Mouse (Mus musculus) kidney, adult 2 months (tissue): ENCODE measurements around the gene Slc22a23. TPM values are rescaled to one million over a fixed set of nuclear protein-coding genes. Genes with fewer than 3 reads are reported as not detected.

Experiments used
- DNase-seq: peaks from one replicate; pipeline ENCODE4 v3.0.0; 2021
- H3K27ac ChIP-seq: fragments of 200-500 bp; 2 replicates; pipeline ENCODE4 v1.5.1; 2012; ENCODE audit warnings: low read depth, low read length, control low read depth, inconsistent platforms; ENCODE audit not compliant: insufficient read depth
- H3K27me3 ChIP-seq: fragments of 200-500 bp; replicated peaks from 2 replicates; pipeline ENCODE4 v1.6.1; 2012; ENCODE audit warnings: mild to moderate bottlenecking, moderate library complexity, low read length, inconsistent platforms; ENCODE audit not compliant: control insufficient read depth, insufficient read depth
- H3K36me3 ChIP-seq: fragments of 200-500 bp; 2 replicates; pipeline ENCODE4 v1.6.1; 2012; ENCODE audit warnings: mild to moderate bottlenecking, moderate library complexity, low read length, inconsistent platforms; ENCODE audit not compliant: control insufficient read depth, insufficient read depth
- H3K4me1 ChIP-seq: fragments of 200-500 bp; 2 replicates; pipeline ENCODE4 v1.6.1; 2011; ENCODE audit warnings: low read length; ENCODE audit not compliant: control insufficient read depth, insufficient read depth
- H3K4me3 ChIP-seq: fragments of 200-500 bp; 2 replicates; pipeline ENCODE4 v1.5.1; 2011; ENCODE audit warnings: mild to moderate bottlenecking, low read depth, low read length, control low read depth; ENCODE audit not compliant: insufficient read depth
- CTCF ChIP-seq: fragments of 200-500 bp; conservative IDR thresholded peaks from 2 replicates; pipeline ENCODE4 v1.5.1; 2011; ENCODE audit warnings: low read depth, mild to moderate bottlenecking, control low read depth, low read length, moderate library complexity, mixed read lengths; ENCODE audit not compliant: insufficient read depth, insufficient read length
- POLR2A ChIP-seq: fragments of 200-500 bp; IDR thresholded peaks from one replicate; pipeline ENCODE4 v1.6.1; 2011; ENCODE audit warnings: low read depth, low read length, control low read depth
- WGBS: fragments of 180-500 bp; shearing (Covaris S2); methylation state at CpG from one replicate; pipeline ENCODE4 v1.1.7; 2018; 5-methylcytosine and 5-hydroxymethylcytosine counted together
- polyA plus RNA-seq: library from polyadenylated mRNA; depleted of rRNA; stranded (reverse); fragments of >200 nt; gene quantifications from 2 replicates; pipeline ENCODE4 v1.2.3, GENCODE M21; 2012

The Slc22a23 gene
- polyA plus RNA-seq, 1 experiment = 76.1 TPM

- Histone ChIP-seq H3K36me3 (no peaks in the 10 kb centered on the region), H3K27ac (no peak overlapping the region), H3K4me3 (no peak overlapping the region), H3K27me3 (no peaks in the 10 kb centered on the region), H3K4me1 (peaks cover 8% of the 10 kb centered on the region; the same call in 1 of the 2 replicates)
- TF ChIP-seq CTCF (no peak), POLR2A (no peak)
- WGBS = 86% methylated on average over 6 of the region's 6 CpGs
- no peak for DNase-seq
Observed at GRCm38 (mm10) chr13:34245216-34245615, 99.8 kb downstream of the Slc22a23 start.

- Histone ChIP-seq H3K36me3 (no peaks in the 10 kb centered on the region), H3K27me3 (no peaks in the 10 kb centered on the region), H3K27ac (no peak overlapping the region), H3K4me1 (peaks cover 15% of the 10 kb centered on the region), H3K4me3 (no peak overlapping the region)
- DNase-seq = no peak
- WGBS = 82% methylated on average over 1 of the region's 1 CpGs
- TF ChIP-seq POLR2A = no peak
Observed at GRCm38 (mm10) chr13:34244186-34244585, 100.8 kb downstream of the Slc22a23 start.

GRCm38 (mm10) chr13:34242211-34242610, 102.8 kb downstream of the Slc22a23 start:
- Histone ChIP-seq H3K4me3 (no peak overlapping the region), H3K4me1 (peaks cover 24% of the 10 kb centered on the region), H3K27ac (no peak overlapping the region), H3K27me3 (no peaks in the 10 kb centered on the region), H3K36me3 (no peaks in the 10 kb centered on the region)
- no peak for DNase-seq
- WGBS = 59% methylated on average over 3 of the region's 3 CpGs
- TF ChIP-seq CTCF (no peak), POLR2A (no peak)

- 49% methylated on average over 3 of the region's 3 CpGs for WGBS
- Histone ChIP-seq H3K27ac (peak overlapping the region; percentile 83), H3K27me3 (no peaks in the 10 kb centered on the region), H3K4me3 (no peak overlapping the region), H3K4me1 (peaks cover 24% of the 10 kb centered on the region), H3K36me3 (no peaks in the 10 kb centered on the region)
- TF ChIP-seq POLR2A (no peak), CTCF (no peak)
- DNase-seq = peak; percentile 84
Observed at GRCm38 (mm10) chr13:34240087-34240428, 104.9 kb downstream of the Slc22a23 start.

- H3K27ac ChIP-seq = peak overlapping the region; percentile 83
- TF ChIP-seq POLR2A = no peak
- no peak for TF ChIP-seq CTCF
- peak; percentile 89 for DNase-seq
- peaks cover 24% of the 10 kb centered on the region for H3K4me1 ChIP-seq
- no peaks in the 10 kb centered on the region for H3K36me3 ChIP-seq
- WGBS = 37% methylated on average over 11 of the region's 11 CpGs
- no peak overlapping the region for H3K4me3 ChIP-seq
- no peaks in the 10 kb centered on the region for H3K27me3 ChIP-seq
Observed at GRCm38 (mm10) chr13:34239371-34240086, 105.5 kb downstream of the Slc22a23 start.

GRCm38 (mm10) chr13:34238646-34239290, 106.2 kb downstream of the Slc22a23 start:
- Histone ChIP-seq H3K4me1 (peaks cover 27% of the 10 kb centered on the region), H3K36me3 (no peaks in the 10 kb centered on the region), H3K27me3 (no peaks in the 10 kb centered on the region), H3K4me3 (no peak overlapping the region), H3K27ac (peak overlapping the region; percentile 66)
- 44% methylated on average over 14 of the region's 14 CpGs for WGBS
- TF ChIP-seq CTCF = no peak
- no peak for DNase-seq

- TF ChIP-seq POLR2A (no peak), CTCF (no peak)
- no peaks in the 10 kb centered on the region for H3K27me3 ChIP-seq
- H3K36me3 ChIP-seq = no peaks in the 10 kb centered on the region
- H3K4me3 ChIP-seq = no peak overlapping the region
- no peak overlapping the region for H3K27ac ChIP-seq
- no peak for DNase-seq
- H3K4me1 ChIP-seq = peaks cover 17% of the 10 kb centered on the region
- 92% methylated on average over 6 of the region's 6 CpGs for WGBS
Observed at GRCm38 (mm10) chr13:34235056-34235455, 109.9 kb downstream of the Slc22a23 start.

GRCm38 (mm10) chr13:34234439-34234838, 110.5 kb downstream of the Slc22a23 start:
- 35% methylated on average over 5 of the region's 5 CpGs for WGBS
- TF ChIP-seq CTCF (no peak), POLR2A (no peak)
- Histone ChIP-seq H3K4me3 (no peak overlapping the region), H3K27ac (no peak overlapping the region), H3K36me3 (no peaks in the 10 kb centered on the region), H3K4me1 (peaks cover 14% of the 10 kb centered on the region), H3K27me3 (no peaks in the 10 kb centered on the region)
- DNase-seq = peak; percentile 62
